Mouse (Mus musculus): Measurements from ENCODE around the gene Tfip11. TPM values are rescaled to one million over a fixed set of nuclear protein-coding genes. Genes with fewer than 3 reads are reported as not detected.

Gene Tfip11
- total and polyA plus RNA-seq, 3 experiments, result 34.6 to 44.7 TPM; not detected in 1

GRCm38 (mm10) chr5:112371933-112372332, 45.8 kb downstream of the Tfip11 start:
- H3K36me3 ChIP-seq (ENCODE audit: control insufficient read depth in 1 of 2, insufficient read depth in 2 of 2, low read length in 2 of 2), result no peaks in the 10 kb centered on the region; a peak in 1 of 4 replicates
- no peak overlapping the region for H3K27ac ChIP-seq (ENCODE audit: control insufficient read depth, low read depth, low read length)
- no peaks in the 10 kb centered on the region for H3K9me3 ChIP-seq (replicated peaks; ENCODE audit: insufficient read depth, low read length)
- H3K27me3 ChIP-seq (ENCODE audit: control insufficient read depth in 1 of 2, insufficient read depth in 2 of 2, low read length in 2 of 2), result no peaks in the 10 kb centered on the region
- H3K4me3 ChIP-seq (ENCODE audit: control insufficient read depth in 1 of 2, insufficient read depth in 1 of 2, low read depth in 2 of 2, low read length in 2 of 2), result no peak overlapping the region
- H3K9ac ChIP-seq (ENCODE audit: control insufficient read depth, low read depth, low read length, poor library complexity, severe bottlenecking), result no peak overlapping the region
- H3K4me1 ChIP-seq (ENCODE audit: control insufficient read depth in 1 of 2, insufficient read depth in 2 of 2, low read length in 2 of 2), result no peaks in the 10 kb centered on the region
- no peak for DNase-seq (ENCODE audit: low read depth, low spot score)
- H3K79me2 ChIP-seq (ENCODE audit: control insufficient read depth, insufficient read depth, low read length, poor library complexity), result no peaks in the 10 kb centered on the region
- no peak for TF ChIP-seq ELF1 (IDR thresholded peaks at IDR 0.05; ENCODE audit: low read depth, low read length)
- no peak for TF ChIP-seq ZC3H11A (IDR thresholded peaks at IDR 0.05; ENCODE audit: low read depth, low read length)
- TF ChIP-seq MAZ (IDR thresholded peaks at IDR 0.05; ENCODE audit: low read depth, low read length), result no peak
- no peak for TF ChIP-seq USF2 (IDR thresholded peaks at IDR 0.05; ENCODE audit: borderline replicate concordance in 1 of 2, insufficient read depth in 1 of 2, low read depth in 1 of 2, low read length in 2 of 2)
- no peak for TF ChIP-seq EP300 (IDR thresholded peaks at IDR 0.05; ENCODE audit: low read depth in 1 of 2, low read length in 2 of 2)
- TF ChIP-seq RAD21 (IDR thresholded peaks at IDR 0.05; ENCODE audit: low read depth, low read length), result no peak
- no peak for TF ChIP-seq MAFK (IDR thresholded peaks at IDR 0.05; ENCODE audit: borderline replicate concordance, low read depth, low read length)
- no peak for TF ChIP-seq MAX (IDR thresholded peaks at IDR 0.05; ENCODE audit: low read length)

GRCm38 (mm10) chr5:112376111-112376510, 50.0 kb downstream of the Tfip11 start:
- no peaks in the 10 kb centered on the region for H3K9me3 ChIP-seq (replicated peaks; ENCODE audit: insufficient read depth, low read length)
- TF ChIP-seq MEF2A (IDR thresholded peaks at IDR 0.05; ENCODE audit: extremely low read depth, insufficient replicate concordance, low read depth, low read length, poor library complexity, severe bottlenecking) (no peak), CHD1 (IDR thresholded peaks at IDR 0.05; ENCODE audit: low read depth, low read length) (no peak), ZMIZ1 (IDR thresholded peaks at IDR 0.05; ENCODE audit: low read depth, low read length) (no peak), GATA1 (IDR thresholded peaks at IDR 0.05; ENCODE audit: low read depth, low read length) (no peak), CTCF (IDR thresholded peaks at IDR 0.05 in 2 of 3, conservative IDR thresholded peaks at IDR 0.05 in 1 of 3; ENCODE audit: control insufficient read depth in 1 of 3, insufficient read depth in 1 of 3, low read depth in 2 of 3, low read length in 3 of 3, poor library complexity in 1 of 3, severe bottlenecking in 1 of 3) (no peak), TAL1 (IDR thresholded peaks at IDR 0.05; ENCODE audit: low read length) (no peak), SMC3 (IDR thresholded peaks at IDR 0.05; ENCODE audit: low read depth, low read length) (no peak), UBTF (IDR thresholded peaks at IDR 0.05; ENCODE audit: borderline replicate concordance, insufficient read depth, low read depth, low read length) (no peak), JUND (IDR thresholded peaks at IDR 0.05; ENCODE audit: low read depth, low read length) (no peak), MAFK (IDR thresholded peaks at IDR 0.05; ENCODE audit: borderline replicate concordance, low read depth, low read length) (no peak), MAX (IDR thresholded peaks at IDR 0.05; ENCODE audit: low read length) (no peak), ELF1 (IDR thresholded peaks at IDR 0.05; ENCODE audit: low read depth, low read length) (no peak), NELFE (IDR thresholded peaks at IDR 0.05; ENCODE audit: low read depth, low read length) (no peak)
- no peak overlapping the region for H3K4me3 ChIP-seq (ENCODE audit: control insufficient read depth in 1 of 2, insufficient read depth in 1 of 2, low read depth in 2 of 2, low read length in 2 of 2)
- DNase-seq (ENCODE audit: low read depth, low spot score), result no peak
- no peak overlapping the region for H3K9ac ChIP-seq (ENCODE audit: control insufficient read depth, low read depth, low read length, poor library complexity, severe bottlenecking)
- no peak overlapping the region for H3K27ac ChIP-seq (ENCODE audit: control insufficient read depth, low read depth, low read length)
- H3K27me3 ChIP-seq (ENCODE audit: control insufficient read depth in 1 of 2, insufficient read depth in 2 of 2, low read length in 2 of 2), result no peaks in the 10 kb centered on the region
- H3K36me3 ChIP-seq (ENCODE audit: control insufficient read depth in 1 of 2, insufficient read depth in 2 of 2, low read length in 2 of 2), result no peaks in the 10 kb centered on the region; a peak in 1 of 4 replicates
- no peaks in the 10 kb centered on the region for H3K79me2 ChIP-seq (ENCODE audit: control insufficient read depth, insufficient read depth, low read length, poor library complexity)
- H3K4me1 ChIP-seq (ENCODE audit: control insufficient read depth in 1 of 2, insufficient read depth in 2 of 2, low read length in 2 of 2), result no peaks in the 10 kb centered on the region
